Mouse (Mus musculus) heart, embryonic 14.5 days (tissue): ENCODE measurements around the gene B3glct. TPM values are rescaled to one million over a fixed set of nuclear protein-coding genes. Genes with fewer than 3 reads are reported as not detected.

ENCODE experiments used
- ATAC-seq: fragments of 200-750 bp; cut with Nextera tagmentation; 2 replicates; pipeline ENCODE4 v1.8.0; 2017; ENCODE audit warnings: low read depth, moderate TSS enrichment; ENCODE audit not compliant: insufficient number of reproducible peaks, insufficient read depth, low FRiP score
- H3K27ac ChIP-seq, 2 experiments: fragments of 200-500 bp in 1 of 2; fragments of 300-500 bp in 1 of 2; sonication (generic) in 1 of 2; replicated peaks in 1 of 2; 2 replicates each; pipeline ENCODE4 v1.5.1; 2012 to 2014; ENCODE audit warnings: low read depth in 2 of 2, low read length in 2 of 2, control low read depth in 1 of 2, mild to moderate bottlenecking in 1 of 2, mixed read lengths in 1 of 2; ENCODE audit not compliant: control insufficient read depth in 1 of 2, insufficient read depth in 1 of 2
- H3K27me3 ChIP-seq: fragments of 300-500 bp; sonication (generic); 2 replicates; pipeline ENCODE4 v1.6.1; 2014; ENCODE audit warnings: mild to moderate bottlenecking, low read length, control low read depth; ENCODE audit not compliant: control insufficient read depth, insufficient read depth
- H3K36me3 ChIP-seq: fragments of 300-500 bp; sonication (generic); 2 replicates; pipeline ENCODE4 v1.6.1; 2014; ENCODE audit warnings: mild to moderate bottlenecking, control low read depth, low read length, mixed read lengths; ENCODE audit not compliant: control insufficient read depth, insufficient read depth
- H3K4me1 ChIP-seq, 2 experiments: fragments of 200-500 bp in 1 of 2; fragments of 300-500 bp in 1 of 2; sonication (generic) in 1 of 2; 2 replicates each; pipeline ENCODE4 v1.6.1; 2012 to 2014; ENCODE audit warnings: low read length in 2 of 2, control low read depth in 1 of 2, mixed read lengths in 1 of 2; ENCODE audit not compliant: control insufficient read depth in 2 of 2, insufficient read depth in 2 of 2
- H3K4me2 ChIP-seq: fragments of 300-500 bp; sonication (generic); 2 replicates; pipeline ENCODE4 v1.6.1; 2014; ENCODE audit warnings: mild to moderate bottlenecking, low read length
- H3K4me3 ChIP-seq, 2 experiments: fragments of 200-500 bp in 1 of 2; fragments of 300-500 bp in 1 of 2; sonication (generic) in 1 of 2; 2 replicates each; pipeline ENCODE4 v1.5.1; 2012 to 2014; ENCODE audit warnings: low read length in 2 of 2, mild to moderate bottlenecking in 2 of 2, control low read depth in 1 of 2, low read depth in 1 of 2, moderate library complexity in 1 of 2; ENCODE audit not compliant: control insufficient read depth in 1 of 2, insufficient read depth in 1 of 2
- H3K9ac ChIP-seq: fragments of 300-500 bp; sonication (generic); 2 replicates; pipeline ENCODE4 v1.6.1; 2014; ENCODE audit warnings: mild to moderate bottlenecking, low read length
- H3K9me3 ChIP-seq: fragments of 300-500 bp; sonication (generic); 2 replicates; pipeline ENCODE4 v1.6.1; 2016; ENCODE audit warnings: low read length, control low read depth; ENCODE audit not compliant: control insufficient read depth
- WGBS: fragments of 180-500 bp; shearing (Covaris S2); extraction: QIAGEN DNeasy Blood & Tissue Kit; methylation state at CpG from one replicate; pipeline ENCODE4 v1.1.7; 2014; 5-methylcytosine and 5-hydroxymethylcytosine counted together
- polyA plus RNA-seq: library from polyadenylated mRNA; unstranded; fragments of >200 nt; fragmentation: Nextera tagmentation; extraction: Ambion mirVana; gene quantifications from 2 replicates; pipeline ENCODE4 v1.2.1, GENCODE M21; 2014

B3glct gene
- 9.7 and 10.8 TPM in 2 replicates for polyA plus RNA-seq

DNA sequence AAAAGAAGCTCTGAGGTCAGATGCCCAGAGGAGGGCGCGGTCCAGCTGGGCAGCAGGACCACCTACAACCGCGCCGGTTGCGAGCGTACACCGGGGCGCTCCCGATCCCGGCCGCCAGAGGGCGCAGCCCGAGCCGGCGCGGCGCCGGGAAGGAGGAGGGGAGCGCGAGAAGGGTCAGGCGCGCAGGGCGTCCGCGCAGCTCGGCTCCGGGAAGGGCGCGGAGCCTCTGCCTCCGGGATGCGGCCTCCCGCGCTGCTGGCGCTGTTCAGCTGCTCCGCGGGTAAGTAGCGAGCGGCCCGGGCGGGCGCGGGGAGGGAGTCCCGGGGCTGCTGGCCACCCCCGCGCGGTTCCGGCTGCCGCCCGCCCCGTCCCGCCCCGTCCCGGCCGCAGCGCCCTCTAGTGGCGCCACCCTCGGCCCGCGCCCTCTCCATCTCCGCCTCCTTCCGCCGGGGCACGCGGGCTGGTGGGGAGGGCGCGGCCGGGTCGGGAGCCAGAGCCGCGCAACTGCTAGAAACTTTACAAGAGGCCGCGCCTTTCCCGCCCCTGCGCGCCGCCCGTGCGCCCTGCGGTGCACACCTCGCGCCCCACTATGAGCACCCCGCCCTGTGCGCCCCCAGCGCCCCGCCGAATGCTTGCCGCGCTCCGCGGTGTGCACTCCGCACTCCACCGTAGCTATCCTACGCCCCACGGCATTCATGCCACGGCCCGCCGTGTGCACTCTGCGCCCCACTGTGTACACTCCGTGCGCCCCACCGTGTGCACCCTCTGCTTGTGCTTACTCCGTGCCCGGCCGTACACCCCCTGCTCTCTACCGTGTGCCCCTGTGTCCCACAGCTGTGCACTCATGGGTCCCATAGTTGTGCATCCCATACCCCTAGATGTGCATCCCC lies at the start of gene B3glct:
B3glct (plus strand) TSS at position 131 of the 890 bp plus-strand sequence.
- no peaks in the 10 kb centered on the region for H3K9me3 ChIP-seq
- peak within 1 kb of the TSS; percentile 80 to 88 for H3K4me3 ChIP-seq
- H3K27ac ChIP-seq: peak within 1 kb of the TSS; percentile 72 to 75
- no peaks in the 10 kb centered on the region for H3K36me3 ChIP-seq
- H3K4me1 ChIP-seq: peaks cover 4 to 7% of the 10 kb centered on the region in 2 experiments; a peak in 3 of 4 replicates
- ATAC-seq: peak; percentile 92
- peak within 1 kb of the TSS; percentile 84 for H3K9ac ChIP-seq
- H3K4me2 ChIP-seq: peak within 1 kb of the TSS; percentile 98
- WGBS: under 1% methylated on average over 57 of the region's 106 CpGs
- peaks cover 3% of the 10 kb centered on the region; the same call in 1 of the 2 replicates for H3K27me3 ChIP-seq

DNA sequence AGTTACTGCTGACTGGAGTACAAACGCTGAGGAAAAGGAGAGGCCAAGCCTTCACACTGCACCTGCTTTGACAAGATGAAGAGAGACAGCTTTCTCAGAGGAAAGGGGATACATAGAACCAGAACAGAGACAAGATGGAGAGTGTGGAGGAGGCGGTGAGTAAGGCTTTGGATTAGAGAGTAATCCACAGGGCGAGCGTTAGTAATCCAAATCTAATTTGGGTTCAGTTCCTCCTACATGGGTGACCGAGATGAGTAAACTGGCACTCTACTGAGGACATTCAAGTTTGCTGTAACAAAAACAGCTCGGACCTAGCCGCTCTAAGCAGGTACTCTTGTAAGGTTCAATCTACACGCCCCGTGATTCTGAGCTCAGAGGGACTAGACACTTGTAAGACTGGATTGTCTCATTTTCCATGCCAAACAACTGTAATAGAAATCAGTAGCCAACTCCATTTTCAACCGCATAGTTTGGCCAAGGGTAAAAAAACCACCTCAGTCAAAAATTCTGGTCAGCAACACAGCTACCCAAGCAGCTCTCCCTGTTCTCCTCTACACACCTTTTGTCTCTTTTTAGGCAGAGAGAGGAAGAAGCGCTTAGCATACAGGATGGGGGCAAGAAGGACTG lies 43.5 kb upstream of the B3glct start:
- ATAC-seq: no peak
- no peaks in the 10 kb centered on the region for H3K9me3 ChIP-seq
- H3K27me3 ChIP-seq: no peaks in the 10 kb centered on the region
- peaks cover 37% of the 10 kb centered on the region for H3K36me3 ChIP-seq
- H3K4me2 ChIP-seq: peak overlapping the region; percentile 84
- WGBS: 78% methylated on average over 11 of the region's 11 CpGs
- H3K9ac ChIP-seq: peak overlapping the region; percentile 76
- no peak overlapping the region for H3K27ac ChIP-seq
- peak overlapping the region in 1 of 2 experiments; percentile 70; a peak in 2 of 4 replicates for H3K4me3 ChIP-seq
- H3K4me1 ChIP-seq: peaks cover 2 to 15% of the 10 kb centered on the region in 2 experiments; a peak in 3 of 4 replicates

DNA sequence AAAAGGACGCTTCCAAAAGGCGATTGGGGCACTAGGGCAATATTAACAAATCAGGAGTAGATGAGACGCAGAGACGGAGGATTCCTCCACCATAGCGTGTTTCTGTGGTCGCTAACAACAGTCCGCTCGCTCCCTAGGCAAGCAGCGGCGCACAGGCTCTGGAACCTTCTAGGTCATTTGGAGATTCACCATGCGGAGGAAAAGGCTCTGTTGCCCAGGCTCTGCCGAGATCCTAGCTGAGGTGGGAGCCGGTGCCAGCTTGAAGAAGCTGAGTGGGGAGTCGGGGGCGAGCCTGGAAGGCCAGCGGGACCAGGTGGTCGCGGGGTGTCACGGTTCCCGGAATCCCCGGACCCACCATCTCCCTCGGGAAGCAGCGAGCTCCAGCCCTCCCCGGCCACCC lies 42.5 kb upstream of the B3glct start:
- Histone ChIP-seq H3K4me3 (peak overlapping the region; percentile 70 to 78), H3K9ac (peak overlapping the region; percentile 76), H3K27ac (peak overlapping the region; percentile 8 to 77), H3K9me3 (no peaks in the 10 kb centered on the region), H3K27me3 (no peaks in the 10 kb centered on the region), H3K4me1 (peaks cover 2 to 15% of the 10 kb centered on the region in 2 experiments; a peak in 3 of 4 replicates), H3K4me2 (peak overlapping the region; percentile 84), H3K36me3 (peaks cover 26% of the 10 kb centered on the region)
- WGBS: under 1% methylated on average over 23 of the region's 24 CpGs
- no peak for ATAC-seq

DNA sequence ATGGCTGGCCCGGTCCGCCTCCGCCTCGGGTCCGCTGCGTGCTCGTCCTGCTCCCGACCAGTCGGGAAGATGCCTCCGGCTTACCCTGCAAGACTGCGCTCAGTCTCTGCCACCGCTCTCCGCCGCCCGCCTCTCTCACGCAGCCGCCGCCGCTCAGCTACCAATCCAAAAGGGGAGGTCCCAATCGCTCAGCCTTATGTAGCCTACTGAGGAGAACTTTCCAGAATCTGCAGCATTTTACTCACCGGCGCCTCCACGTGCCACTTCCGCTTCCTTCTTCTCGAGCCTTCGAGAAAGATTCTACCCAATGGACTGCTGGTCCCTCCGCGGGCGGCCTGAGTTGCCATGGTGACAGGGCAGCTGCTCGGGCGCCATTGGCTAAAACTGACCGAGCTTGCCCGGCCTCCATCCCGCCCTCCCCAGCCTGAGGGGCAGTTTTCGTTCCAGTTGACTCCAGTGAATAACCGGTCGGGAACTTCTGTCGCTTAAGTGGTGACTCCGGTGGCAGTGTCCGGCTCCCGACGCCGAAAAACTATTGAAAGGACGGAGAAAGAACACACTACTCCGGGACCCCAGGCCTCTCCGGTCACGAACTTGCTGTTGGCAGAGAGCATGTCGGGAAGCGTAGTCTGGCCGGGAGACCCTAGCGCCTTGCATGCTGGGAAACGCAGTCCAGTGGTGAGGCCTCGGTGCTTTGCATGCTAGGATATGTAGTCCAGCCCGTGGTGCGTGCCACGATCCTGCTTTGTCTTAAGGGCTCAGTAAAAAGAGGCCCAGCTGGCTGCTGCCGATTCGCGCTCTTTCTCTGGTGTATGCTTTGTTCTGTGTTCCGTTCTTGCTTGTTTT lies 41.7 kb upstream of the B3glct start, which contains the start of gene Hsph1:
Hsph1 (minus strand) TSS at position 302 of the 846 bp plus-strand sequence.
- Histone ChIP-seq H3K27me3 (no peaks in the 10 kb centered on the region), H3K9me3 (no peaks in the 10 kb centered on the region), H3K4me2 (peak within 1 kb of the TSS; percentile 84), H3K36me3 (peaks cover 19% of the 10 kb centered on the region), H3K4me3 (peak within 1 kb of the TSS; percentile 70 to 78), H3K4me1 (peaks cover 2 to 15% of the 10 kb centered on the region in 2 experiments; a peak in 3 of 4 replicates), H3K9ac (peak within 1 kb of the TSS; percentile 76), H3K27ac (peak within 1 kb of the TSS; percentile 40 to 77)
- WGBS: under 1% methylated on average over 60 of the region's 60 CpGs
- peak; percentile 98 for ATAC-seq

DNA sequence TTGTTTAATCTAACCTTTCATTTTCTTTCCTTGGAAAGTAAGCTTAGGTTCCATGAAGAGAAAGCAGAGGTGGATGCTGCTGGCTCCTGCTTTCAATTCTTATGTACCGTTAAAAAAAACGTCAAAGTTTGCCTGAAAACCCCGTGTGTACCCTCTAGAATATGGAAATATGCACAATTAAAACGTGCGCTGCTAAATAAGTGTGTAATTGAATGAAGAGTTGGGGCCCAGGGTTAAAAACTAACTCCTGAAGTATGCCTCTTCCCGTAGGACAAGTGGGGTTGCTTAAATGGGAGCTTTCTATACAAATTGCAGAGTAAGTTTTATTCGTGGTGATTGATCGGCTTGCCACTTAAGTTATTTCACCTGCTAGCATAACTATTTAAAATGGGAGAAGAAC lies 40.7 kb upstream of the B3glct start:
- Histone ChIP-seq H3K36me3 (peaks cover 9% of the 10 kb centered on the region), H3K9ac (peak overlapping the region; percentile 73), H3K9me3 (no peaks in the 10 kb centered on the region), H3K4me3 (peak overlapping the region in 1 of 2 experiments; percentile 70; a peak in 2 of 4 replicates), H3K27me3 (no peaks in the 10 kb centered on the region), H3K4me2 (peak overlapping the region; percentile 84), H3K27ac (no peak overlapping the region), H3K4me1 (peaks cover 2 to 15% of the 10 kb centered on the region in 2 experiments; a peak in 3 of 4 replicates)
- WGBS: 66% methylated on average over 8 of the region's 8 CpGs
- no peak for ATAC-seq

DNA sequence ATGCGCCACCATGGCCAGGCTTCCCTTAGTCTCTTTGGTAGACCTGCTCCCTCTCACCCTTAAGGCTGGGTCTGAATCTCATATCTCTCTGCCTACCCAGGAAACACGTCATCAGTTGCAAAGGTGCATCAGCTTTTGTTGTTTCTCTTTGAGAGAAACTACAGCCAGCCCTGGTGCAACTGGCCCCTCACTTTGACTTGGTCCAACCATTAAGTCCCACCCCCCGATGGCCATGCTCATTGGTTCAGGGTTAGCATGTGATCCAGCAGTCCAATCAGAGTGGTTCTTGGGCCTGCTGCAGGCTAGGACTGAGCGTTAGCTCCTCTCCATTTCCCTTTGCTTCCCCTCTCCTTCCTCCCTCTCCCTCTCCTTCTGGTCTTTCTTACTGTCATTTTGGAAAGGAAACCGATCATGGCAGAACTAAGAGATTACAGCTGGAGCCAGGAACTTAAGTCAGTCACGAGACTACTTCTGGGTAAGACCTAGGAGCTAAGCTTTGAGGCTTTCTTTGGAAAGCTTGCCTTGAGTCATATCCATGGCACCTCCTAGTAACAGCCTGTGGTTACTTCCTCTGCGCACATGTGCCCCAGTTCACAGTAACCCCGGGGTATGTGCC lies 36.6 kb upstream of the B3glct start:
- Histone ChIP-seq H3K4me1 (no peaks in the 10 kb centered on the region), H3K36me3 (no peaks in the 10 kb centered on the region), H3K27ac (no peak overlapping the region), H3K9me3 (no peaks in the 10 kb centered on the region), H3K27me3 (no peaks in the 10 kb centered on the region), H3K9ac (no peak overlapping the region), H3K4me3 (no peak overlapping the region), H3K4me2 (no peak overlapping the region)
- no peak for ATAC-seq
- WGBS: 73% methylated on average over 8 of the region's 8 CpGs
